Mouse (Mus musculus): ENCODE results near the gene Radil.

- TF ChIP-seq EP300 (IDR thresholded peaks at IDR 0.05; ENCODE audit: insufficient read depth, low read depth, low read length) = no peak
- no peak for TF ChIP-seq POLR2A (IDR thresholded peaks at IDR 0.05; ENCODE audit: insufficient read depth, low read length)
Observed at GRCm38 (mm10) chr5:142469796-142470195, 81.1 kb downstream of the Radil start.
